Mouse (Mus musculus): Measurements from ENCODE around the gene Piezo1.
A peak's percentile ranks its signal among the peaks of the same experiment; 100 is the strongest.

Gene Piezo1

DNA sequence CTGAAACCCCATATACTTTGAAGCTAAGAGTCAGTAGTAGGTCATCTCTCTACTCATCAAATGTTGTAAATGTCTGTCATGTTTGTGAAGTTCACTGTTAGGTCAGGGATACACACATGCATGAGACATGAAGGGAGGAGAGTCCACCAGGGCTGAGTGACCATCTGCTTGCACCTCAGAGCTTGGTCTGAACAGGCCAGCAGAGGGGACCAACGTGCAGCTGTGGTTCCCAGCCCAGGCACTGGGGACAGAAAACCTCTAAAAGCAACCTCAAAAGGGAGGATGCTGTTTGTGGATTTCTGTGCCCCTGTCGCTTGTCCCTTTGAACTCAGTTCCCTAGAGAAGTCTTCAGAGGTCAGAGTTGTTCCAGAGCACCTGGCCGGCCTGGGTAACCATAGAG, 105.9 kb downstream of the Piezo1 start:
- no peak for DNase-seq

DNA sequence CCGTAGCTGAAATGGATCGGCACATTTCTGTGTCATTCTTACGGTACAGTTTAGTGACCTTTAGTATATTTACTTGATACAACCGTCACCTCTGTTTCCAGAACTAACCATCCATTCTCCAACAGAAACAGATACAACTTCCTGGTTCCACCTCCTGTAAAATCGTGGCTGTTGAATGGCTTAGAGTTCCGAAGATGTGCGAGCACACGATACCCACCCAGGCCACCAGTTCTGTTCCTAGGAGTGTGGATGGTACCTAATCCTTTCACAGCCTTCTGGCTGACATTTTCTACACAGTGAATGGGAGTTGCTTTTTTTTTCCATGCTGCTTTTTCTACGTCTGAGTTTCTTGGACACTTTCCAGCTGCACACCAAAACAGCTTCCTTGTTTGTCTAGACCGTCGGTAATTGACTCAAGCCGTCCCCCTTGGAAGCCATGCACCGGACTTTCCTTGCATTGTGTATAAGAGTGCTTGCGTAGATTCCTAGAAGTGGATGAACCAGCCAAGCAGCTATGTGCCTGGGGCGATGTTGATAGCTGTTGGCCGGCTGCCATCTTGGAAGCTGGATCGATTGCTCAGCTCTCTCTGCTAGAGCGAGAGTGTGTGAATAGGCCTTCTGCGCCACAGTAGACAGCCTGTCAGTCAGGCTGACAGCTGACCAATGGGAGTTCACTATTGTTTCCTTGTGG, 106.9 kb downstream of the Piezo1 start:
- DNase-seq: peak; percentile 91

DNA sequence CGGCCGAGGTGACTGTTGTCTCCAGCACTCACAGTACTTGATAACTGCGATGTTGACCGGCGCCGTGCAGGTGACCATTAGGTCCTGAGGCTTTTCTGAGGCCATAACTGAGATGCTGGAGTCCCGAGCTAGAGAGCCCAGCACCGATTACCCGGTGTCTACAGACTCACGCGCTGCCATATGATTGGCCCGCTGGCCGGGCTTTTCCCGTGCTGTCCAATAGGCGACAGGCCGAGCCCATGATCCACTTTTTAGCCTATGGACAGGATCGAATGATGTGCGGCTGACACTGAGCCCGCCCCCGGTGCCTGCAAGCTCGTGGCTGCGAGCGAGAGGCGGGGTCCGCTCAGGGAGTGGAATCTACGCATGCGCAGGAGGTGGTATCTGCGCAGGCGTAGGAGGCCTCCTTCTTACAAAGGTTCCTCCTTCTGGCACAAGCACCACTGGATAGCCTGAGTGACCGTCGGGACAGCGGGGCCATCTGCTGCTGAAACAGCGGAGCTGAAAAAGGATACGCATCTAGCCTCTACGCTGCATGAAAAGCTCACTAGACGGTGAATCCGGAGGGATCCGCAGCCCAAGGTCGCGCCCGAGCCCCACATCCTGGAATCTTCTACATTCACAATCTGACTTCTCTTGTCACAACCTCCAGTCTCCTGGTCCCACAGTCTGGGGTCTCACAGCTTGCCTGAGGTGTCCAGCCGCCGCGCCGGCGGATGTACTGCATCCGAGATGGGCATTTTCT, 107.7 kb downstream of the Piezo1 start, which contains the start of gene Mvd:
TSS of gene Mvd (minus strand) at position 161 of the 745 bp plus-strand sequence.
- DNase-seq: peak; percentile 100

DNA sequence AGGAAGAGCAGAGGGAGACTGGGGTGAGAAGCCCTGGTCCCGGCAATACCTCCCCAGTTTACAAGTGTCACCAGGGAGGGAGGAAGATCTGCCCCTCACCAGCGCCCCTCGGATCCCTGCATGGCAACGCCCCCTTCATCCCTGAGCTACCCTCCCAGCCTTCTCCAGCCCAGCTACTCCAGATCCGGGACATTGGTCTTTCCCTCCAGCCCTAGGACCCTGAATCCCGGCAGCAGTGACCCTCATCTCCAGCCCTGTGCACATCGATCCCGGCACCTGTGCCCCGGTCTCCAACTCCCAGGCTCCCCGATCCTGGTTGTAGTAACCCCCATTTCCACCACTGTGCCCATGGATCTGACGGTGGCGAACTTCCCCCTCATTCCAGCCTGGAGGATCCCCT, 108.3 kb downstream of the Piezo1 start:
- no peak for DNase-seq

DNA sequence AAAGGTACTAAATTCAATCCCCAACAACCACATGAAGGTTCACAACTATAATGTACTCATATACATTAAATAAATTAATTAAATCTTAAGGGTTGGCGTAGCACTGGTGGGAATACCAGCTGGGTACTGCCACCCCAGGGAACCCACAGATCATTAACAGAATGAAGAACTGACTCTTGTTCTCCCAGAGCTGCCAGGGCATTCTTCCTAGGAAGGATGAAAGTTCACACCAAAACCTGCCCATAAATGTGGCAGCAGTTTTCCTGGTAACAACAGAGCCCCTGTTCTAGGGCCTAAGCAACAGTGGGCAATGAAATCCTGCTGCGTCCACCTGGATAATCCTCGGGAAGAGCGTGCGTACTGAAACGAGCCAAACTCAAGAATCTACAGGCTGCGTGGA, 108.8 kb downstream of the Piezo1 start:
- no peak for DNase-seq

- DNase-seq: no peak
Measured at GRCm38 (mm10) chr8:122441326-122441725, 109.8 kb downstream of the Piezo1 start.

GRCm38 (mm10) chr8:122439336-122439735, 111.8 kb downstream of the Piezo1 start:
- no peak for DNase-seq

- no peak for DNase-seq
Measured at GRCm38 (mm10) chr8:122437708-122438331, 113.3 kb downstream of the Piezo1 start.

GRCm38 (mm10) chr8:122436586-122437125, 114.5 kb downstream of the Piezo1 start:
- DNase-seq: no peak

- DNase-seq: no peak
Measured at GRCm38 (mm10) chr8:122436146-122436545, 115.0 kb downstream of the Piezo1 start.

DNA sequence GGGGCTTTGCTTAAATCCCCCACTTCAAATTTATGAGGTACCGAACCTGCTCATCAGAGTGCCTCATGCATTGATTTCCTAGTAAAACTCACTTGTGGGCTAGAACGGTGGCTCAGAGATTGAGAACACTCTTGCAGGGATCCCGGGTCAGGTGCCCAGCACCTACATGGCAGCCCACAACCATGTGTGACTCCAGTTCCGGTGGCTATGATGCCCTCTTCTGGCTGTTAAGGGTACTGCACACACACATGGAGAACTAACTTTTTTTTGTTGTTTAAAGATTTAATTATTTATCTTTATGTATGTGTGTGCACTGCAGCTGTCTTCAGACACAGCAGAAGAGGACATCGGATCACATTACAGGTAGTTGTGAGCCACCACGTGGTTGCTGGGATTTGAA, 115.8 kb downstream of the Piezo1 start:
- DNase-seq: no peak

- no peak for DNase-seq
Measured at GRCm38 (mm10) chr8:122433269-122433905, 117.7 kb downstream of the Piezo1 start.

GRCm38 (mm10) chr8:122432443-122433268, 118.5 kb downstream of the Piezo1 start, which contains the start of gene Cyba:
TSS of gene Cyba (minus strand) at chr8:122432930.
- peak; percentile 88 for DNase-seq
